Mouse (Mus musculus) granulocyte monocyte progenitor cell, adult 5-6 weeks (primary cell): ENCODE data around the gene 9130023H24Rik. TPM values are rescaled to one million over a fixed set of nuclear protein-coding genes. Genes with fewer than 3 reads are reported as not detected.

Experiments
- ATAC-seq: replicated peaks from 2 replicates; pipeline ENCODE4 v1.8.0; 2016; ENCODE audit warnings: mild to moderate bottlenecking, moderate TSS enrichment, inconsistent platforms; ENCODE audit not compliant: poor library complexity, severe bottlenecking
- total RNA-seq, 2 experiments: library from RNA; stranded (forward) in 1 of 2; stranded (reverse) in 1 of 2; fragments of 200-712, 200-1000 nt in 1 of 2; fragments of >200 nt in 1 of 2; fragmentation: Nextera tagmentation in 1 of 2; gene quantifications; 2 replicates each; pipeline ENCODE4 v1.2.3; 2014 to 2017

Gene 9130023H24Rik
- 1.8 and 2.3 TPM in 2 replicates for total RNA-seq (2014; fragmentation: Nextera tagmentation)
- total RNA-seq (2017): 5.2 and 6.6 TPM in 2 replicates

DNA sequence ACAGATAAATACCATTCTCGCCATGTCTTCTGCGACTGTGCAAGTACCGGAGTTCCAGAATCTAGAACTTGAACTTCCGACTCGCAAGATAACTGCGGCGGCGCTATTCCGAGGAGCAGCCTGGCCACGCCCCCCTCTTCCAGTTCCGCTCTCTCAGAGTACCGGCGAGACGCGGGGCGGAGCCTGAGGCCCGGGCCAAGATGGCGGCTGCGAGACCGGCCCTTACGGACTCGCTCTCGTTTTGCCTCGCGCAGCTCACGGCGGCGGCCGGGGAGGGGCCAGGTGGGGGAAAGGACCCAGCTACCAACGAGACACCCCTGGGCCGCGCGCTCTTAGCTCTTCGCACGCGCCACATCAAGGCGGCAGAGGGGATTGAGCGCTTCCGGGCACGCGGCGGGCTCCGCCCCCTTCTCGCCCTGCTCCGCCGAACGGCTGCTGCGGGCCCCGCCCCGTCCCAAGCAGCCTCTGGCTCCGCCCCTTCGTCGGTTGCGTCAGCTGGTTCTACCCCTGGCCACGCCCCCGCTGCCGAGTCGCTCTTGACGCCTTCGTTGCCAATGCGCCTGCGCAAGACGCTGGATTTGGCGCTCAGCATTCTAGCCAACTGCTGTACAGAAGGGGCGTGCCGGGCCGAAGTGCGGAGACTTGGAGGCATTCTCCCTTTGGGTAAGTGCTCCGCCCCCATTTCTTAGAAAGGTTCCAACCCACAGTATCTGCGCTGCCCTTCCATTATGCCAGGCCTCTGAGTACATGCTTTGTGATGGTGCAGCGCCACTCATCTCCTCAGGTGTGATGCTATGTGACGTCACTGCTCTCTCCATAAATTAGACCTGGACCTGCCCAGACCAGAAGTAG is at the start of gene 9130023H24Rik:
TSS of gene 9130023H24Rik (minus strand) at position 105 of the 852 bp plus-strand sequence.
- ATAC-seq: peak; percentile 77

GRCm38 (mm10) chr7:128285060-128285459 is 47.2 kb upstream of the 9130023H24Rik start:
- no peak for ATAC-seq

DNA sequence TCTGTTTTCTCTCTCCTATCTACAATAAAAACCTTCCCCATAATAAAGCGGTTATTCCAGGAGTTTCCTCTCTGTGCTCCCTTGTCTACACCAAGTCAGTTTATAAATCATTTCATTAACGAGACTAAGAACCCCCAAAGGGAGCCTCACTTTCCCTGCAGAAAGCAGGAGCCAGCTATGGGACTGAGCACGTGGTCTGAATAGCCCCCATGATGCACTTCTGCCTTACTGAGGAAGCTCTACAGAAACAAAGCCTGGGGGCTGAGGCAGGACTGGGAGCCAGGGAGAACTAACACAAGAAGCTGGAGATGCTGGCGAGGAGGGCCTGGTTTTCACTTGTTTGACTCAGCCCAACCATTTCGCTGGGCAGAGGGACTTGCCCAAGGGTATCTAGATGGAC is 46.2 kb upstream of the 9130023H24Rik start:
- ATAC-seq: no peak

- peak; percentile 95 for ATAC-seq
Measured at GRCm38 (mm10) chr7:128282532-128283244, 44.9 kb upstream of the 9130023H24Rik start.

DNA sequence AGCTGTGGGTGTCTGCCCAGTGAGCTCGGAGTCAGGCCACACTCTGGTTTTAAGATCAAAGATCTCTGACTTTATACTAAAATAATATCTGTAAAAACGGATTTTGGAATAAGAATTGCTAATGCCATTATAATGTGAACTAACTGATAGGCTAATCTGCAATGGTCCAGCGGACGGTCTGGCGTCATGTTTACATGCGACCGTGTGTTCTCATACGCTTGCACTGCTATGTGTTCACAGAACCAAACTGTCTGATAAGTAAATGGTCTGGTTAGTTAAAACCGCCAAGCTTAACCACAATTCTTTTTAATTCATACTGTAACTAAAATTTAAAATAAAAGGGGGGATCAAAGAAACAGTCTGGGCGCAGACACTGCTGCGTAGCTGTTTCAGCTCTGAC is 43.9 kb upstream of the 9130023H24Rik start:
- ATAC-seq: no peak

DNA sequence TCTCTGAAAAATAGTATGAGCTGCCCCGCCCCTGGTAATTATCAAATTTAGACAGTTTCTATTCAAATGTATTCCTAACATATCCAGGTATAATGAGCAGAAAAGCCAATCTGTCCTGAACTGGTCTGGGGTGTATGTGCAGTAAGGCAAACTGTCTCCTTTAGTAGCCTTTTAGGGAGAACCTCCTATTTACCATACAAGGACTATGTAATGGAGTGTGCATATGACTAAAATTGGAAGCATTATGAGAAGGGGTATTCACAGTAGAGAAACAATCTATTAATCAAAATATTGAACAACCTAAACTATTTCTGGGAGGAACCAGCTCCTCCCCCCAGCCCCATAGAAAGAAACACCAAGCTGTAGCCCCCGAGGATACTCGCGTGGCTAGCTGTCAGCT is 41.9 kb upstream of the 9130023H24Rik start:
- no peak for ATAC-seq

GRCm38 (mm10) chr7:128276051-128276450 is 38.2 kb upstream of the 9130023H24Rik start:
- ATAC-seq: no peak

- no peak for ATAC-seq
Measured at GRCm38 (mm10) chr7:128271496-128271895, 33.7 kb upstream of the 9130023H24Rik start.

DNA sequence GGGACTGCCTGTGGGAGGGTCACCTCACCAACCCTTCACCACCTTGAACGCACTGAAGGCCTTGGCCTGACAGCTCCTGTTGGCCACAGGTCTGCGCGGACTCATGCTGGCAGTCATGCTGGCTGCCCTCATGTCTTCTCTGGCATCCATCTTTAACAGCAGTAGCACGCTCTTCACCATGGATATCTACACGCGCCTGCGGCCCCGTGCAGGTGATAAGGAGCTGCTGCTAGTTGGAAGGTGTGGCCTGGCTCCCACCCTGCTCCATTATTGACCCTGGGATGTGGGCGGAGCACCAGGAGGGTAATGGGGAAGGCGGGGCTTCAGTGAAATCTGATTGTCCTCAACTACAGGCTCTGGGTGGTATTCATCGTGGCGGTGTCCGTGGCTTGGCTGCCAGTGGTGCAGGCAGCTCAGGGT is 32.6 kb upstream of the 9130023H24Rik start:
- ATAC-seq: peak; percentile 29

DNA sequence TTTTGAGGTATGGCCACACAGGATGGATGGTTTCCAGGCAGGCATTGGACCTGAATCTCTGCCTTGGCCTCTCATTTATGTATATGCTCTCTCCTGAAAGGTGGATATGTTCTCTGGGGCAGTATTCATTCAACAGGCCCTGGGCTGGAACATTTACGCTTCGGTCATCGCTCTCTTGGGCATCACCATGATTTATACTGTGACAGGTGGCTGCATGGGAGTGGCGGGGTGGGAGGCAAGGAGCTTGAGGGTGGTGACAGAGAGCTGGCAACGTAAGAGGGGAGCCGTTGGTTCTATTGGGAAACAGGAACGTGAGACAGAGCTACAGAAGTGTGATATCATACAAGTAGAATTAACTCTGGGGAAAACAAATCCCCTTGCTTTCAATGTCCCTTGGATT is 30.0 kb upstream of the 9130023H24Rik start:
- ATAC-seq: no peak

DNA sequence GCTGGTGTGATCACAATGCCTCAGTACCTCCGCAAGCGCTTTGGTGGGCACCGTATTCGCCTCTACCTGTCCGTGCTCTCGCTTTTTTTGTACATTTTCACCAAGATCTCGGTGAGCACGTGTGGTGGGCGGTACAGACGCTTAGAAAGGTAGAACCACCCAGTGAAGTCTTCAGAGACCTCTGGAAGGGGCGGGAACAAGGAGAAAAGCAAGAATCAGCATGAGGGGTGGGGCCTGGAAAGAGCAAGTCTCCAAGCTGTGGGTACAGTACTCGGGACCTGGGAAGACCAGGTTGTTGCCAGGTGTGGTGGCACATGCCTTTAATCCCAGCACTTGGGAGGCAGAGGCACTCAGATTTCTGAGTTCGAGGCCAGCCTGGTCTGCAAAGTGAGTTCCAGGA is 29.6 kb upstream of the 9130023H24Rik start:
- ATAC-seq: no peak

DNA sequence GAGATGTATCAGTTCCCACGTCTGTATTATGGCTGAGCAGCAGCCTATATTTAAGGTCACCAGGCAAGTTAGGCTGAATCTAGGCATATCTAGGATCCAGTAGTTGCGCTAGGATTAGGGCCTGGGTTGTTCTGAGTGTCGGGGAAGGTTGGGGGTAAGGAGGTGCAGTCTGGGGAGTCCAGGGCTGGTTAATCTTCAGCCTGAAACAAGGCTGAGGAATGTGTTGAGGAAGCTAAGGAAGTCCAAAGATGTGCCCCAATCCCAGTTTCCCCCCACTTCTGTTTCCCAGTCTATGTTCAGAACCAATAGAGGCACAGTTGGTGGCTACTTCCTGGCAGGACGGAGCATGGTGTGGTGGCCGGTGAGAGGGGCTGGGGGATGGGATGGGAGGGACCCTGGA is 28.2 kb upstream of the 9130023H24Rik start:
- ATAC-seq: no peak

GRCm38 (mm10) chr7:128265411-128265810 is 27.6 kb upstream of the 9130023H24Rik start, which contains the start of gene Slc5a2:
Gene Slc5a2, plus strand, starts transcription at chr7:128265657.
- no peak for ATAC-seq

- ATAC-seq: no peak
Measured at GRCm38 (mm10) chr7:128256783-128257334, 19.0 kb upstream of the 9130023H24Rik start.

DNA sequence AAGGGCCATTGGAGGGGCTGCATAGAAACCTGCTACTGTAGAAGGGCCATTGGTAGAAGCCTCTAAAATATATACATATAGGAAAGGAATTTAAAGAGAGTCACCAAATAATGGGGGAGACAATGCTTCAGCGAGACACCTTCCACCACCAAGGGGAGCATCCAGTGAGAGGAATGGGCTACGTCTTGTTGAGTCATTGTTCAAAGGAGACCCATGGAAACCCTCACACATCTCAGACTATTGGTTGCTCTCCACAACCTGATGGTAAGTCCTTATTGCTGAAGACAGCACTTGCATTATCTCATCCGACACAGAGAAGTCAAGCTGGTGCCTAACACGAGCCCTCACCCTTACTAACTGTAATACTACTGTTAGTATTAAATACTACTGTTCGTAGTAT is 17.9 kb upstream of the 9130023H24Rik start:
- ATAC-seq: no peak

- ATAC-seq: no peak
Measured at GRCm38 (mm10) chr7:128254978-128255377, 17.1 kb upstream of the 9130023H24Rik start.

GRCm38 (mm10) chr7:128252609-128253008 is 14.8 kb upstream of the 9130023H24Rik start:
- peak; percentile 81 for ATAC-seq

GRCm38 (mm10) chr7:128251946-128252345 is 14.1 kb upstream of the 9130023H24Rik start:
- no peak; the same call in 1 of the 2 replicates for ATAC-seq

DNA sequence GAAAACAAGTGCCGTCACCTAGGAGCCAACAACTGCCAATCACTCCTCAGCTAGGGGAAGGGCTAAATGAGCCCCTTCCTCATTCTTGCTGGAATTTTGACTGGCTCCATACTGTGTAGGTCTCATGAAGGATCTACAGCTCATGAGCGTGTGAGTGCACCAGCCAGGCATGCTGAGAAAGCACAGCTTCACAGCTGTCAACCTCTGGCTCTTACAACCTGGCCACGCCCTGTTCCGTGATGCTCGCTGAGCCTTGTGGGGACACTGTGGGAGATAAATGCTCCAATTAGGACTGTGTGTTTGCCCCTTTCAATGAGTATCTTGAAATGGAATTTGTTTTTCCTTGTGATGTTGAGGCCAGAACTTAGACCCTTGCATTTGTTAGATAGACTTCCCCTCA is 12.2 kb upstream of the 9130023H24Rik start:
- no peak for ATAC-seq

DNA sequence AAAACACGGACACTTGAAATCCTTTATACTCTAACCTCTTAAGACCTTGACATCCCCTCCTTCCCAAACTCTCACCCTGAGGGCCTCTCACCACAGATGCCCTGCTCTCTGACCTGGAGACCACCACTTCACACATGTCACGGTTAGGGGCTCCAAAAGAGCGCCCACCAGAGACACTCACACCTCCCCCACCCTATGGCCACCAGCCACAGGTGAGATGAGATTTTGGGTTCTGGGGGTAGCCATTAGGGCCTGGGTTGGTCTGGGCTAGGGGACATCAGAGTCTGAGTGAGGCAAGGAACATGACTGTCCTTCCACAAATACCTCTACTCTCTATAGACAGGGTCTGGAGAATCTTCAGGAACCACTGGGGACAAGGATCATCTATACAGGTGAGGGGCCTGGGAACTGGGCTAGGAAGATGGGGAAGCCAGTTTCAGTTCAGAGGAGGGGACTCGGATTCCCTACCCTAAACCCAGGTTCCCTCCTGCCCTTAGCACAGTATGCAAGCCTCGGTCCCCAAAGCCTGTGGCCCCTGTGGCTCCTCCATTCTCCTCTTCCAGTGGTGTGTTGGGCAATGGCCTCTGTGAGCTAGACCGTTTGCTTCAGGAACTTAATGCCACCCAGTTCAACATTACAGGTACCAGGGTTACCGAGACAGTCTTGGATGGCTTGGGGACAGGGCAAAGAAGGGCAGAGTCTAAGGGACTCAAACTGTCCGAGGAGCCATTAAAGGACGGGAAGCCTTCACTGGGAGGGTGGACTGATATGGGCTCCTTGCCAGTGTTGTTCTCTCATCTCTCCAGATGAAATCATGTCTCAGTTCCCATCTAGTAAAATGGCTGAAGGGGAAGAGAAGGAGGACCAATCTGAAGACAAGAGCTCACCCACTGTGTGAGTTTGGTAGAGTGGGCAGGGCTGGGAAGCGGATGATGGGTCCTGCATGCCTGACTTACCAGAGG is 10.5 kb upstream of the 9130023H24Rik start:
- ATAC-seq: no peak
